Mouse (Mus musculus) midbrain, embryonic 13.5 days (tissue): ENCODE results near the gene Hand2. TPM values are rescaled to one million over a fixed set of nuclear protein-coding genes. Genes with fewer than 3 reads are reported as not detected.
A peak's percentile ranks its signal among the peaks of the same experiment; 100 is the strongest.

ENCODE experiments used
- ATAC-seq: fragments of 200-750 bp; cut with Nextera tagmentation; 2 replicates; pipeline ENCODE4 v1.8.0; 2017; ENCODE audit warnings: mild to moderate bottlenecking, moderate TSS enrichment, moderate library complexity
- H3K27ac ChIP-seq: fragments of 300-500 bp; sonication (generic); 2 replicates; pipeline ENCODE4 v1.5.1; 2015; ENCODE audit warnings: inconsistent platforms, mild to moderate bottlenecking, moderate library complexity
- H3K27me3 ChIP-seq: fragments of 300-500 bp; sonication (generic); 2 replicates; pipeline ENCODE4 v1.6.1; 2015; ENCODE audit warnings: mild to moderate bottlenecking, inconsistent platforms
- H3K36me3 ChIP-seq: fragments of 300-500 bp; sonication (generic); 2 replicates; pipeline ENCODE4 v1.6.1; 2015; ENCODE audit warnings: mild to moderate bottlenecking, inconsistent platforms
- H3K4me1 ChIP-seq: fragments of 300-500 bp; sonication (generic); replicated peaks from 2 replicates; pipeline ENCODE4 v1.6.1; 2015; ENCODE audit warnings: inconsistent platforms
- H3K4me2 ChIP-seq: fragments of 300-500 bp; sonication (generic); replicated peaks from 2 replicates; pipeline ENCODE4 v1.6.1; 2015; ENCODE audit warnings: moderate library complexity, mild to moderate bottlenecking, inconsistent platforms
- H3K4me3 ChIP-seq: fragments of 300-500 bp; sonication (generic); replicated peaks from 2 replicates; pipeline ENCODE4 v1.5.1; 2015; ENCODE audit warnings: mild to moderate bottlenecking, inconsistent platforms
- H3K9ac ChIP-seq: fragments of 300-500 bp; sonication (generic); replicated peaks from 2 replicates; pipeline ENCODE4 v1.6.1; 2015; ENCODE audit warnings: mild to moderate bottlenecking, inconsistent platforms
- H3K9me3 ChIP-seq: fragments of 300-500 bp; sonication (generic); 2 replicates; pipeline ENCODE4 v1.6.1; 2016; ENCODE audit warnings: mild to moderate bottlenecking, inconsistent platforms
- WGBS: fragments of 180-500 bp; shearing (Covaris S2); methylation state at CpG from one replicate; pipeline ENCODE4 v1.1.7; 2015; 5-methylcytosine and 5-hydroxymethylcytosine counted together
- polyA plus RNA-seq: library from polyadenylated mRNA; unstranded; fragments of >200 nt; fragmentation: Nextera tagmentation; extraction: Ambion mirVana; gene quantifications from 2 replicates; pipeline ENCODE4 v1.2.1, GENCODE M21; 2015

Gene Hand2
- polyA plus RNA-seq, 1 experiment from 2014 or later = not detected

DNA sequence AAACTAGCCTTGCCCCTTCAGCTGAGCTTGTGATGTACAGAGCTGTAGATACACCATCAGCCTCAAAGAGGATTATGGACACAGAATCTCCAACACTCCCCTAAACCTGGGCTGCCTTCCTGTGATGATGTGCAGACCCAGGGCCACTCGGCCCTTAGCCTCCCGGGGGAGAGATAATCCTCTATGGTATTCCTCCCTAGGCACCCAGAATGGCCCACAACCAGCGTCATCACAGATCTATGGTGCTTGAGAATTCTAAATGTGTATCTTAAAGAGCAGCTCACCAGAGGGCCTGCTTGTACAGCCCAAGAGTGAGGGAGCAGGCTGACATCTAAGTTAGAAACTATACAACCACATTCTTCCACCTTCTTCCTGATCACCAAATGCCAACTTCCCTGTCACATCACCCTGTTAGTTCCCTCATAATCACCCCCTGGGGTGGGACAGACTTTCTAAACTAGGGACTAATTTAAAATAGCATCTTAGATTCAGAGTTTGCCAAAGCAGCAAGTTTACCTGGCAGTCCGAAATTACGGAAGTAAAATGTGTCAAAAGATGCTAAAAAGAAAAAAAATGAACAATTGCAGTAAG lies 2.8 kb upstream of the Hand2 start:
- Histone ChIP-seq H3K36me3 (no peaks in the 10 kb centered on the region), H3K4me2 (no peak overlapping the region), H3K9ac (no peak overlapping the region), H3K4me1 (peaks cover 16% of the 10 kb centered on the region), H3K9me3 (no peaks in the 10 kb centered on the region), H3K27me3 (peaks cover 98% of the 10 kb centered on the region), H3K4me3 (no peak overlapping the region), H3K27ac (no peak overlapping the region)
- ATAC-seq = no peak
- WGBS = 3% methylated on average over 5 of the region's 5 CpGs

DNA sequence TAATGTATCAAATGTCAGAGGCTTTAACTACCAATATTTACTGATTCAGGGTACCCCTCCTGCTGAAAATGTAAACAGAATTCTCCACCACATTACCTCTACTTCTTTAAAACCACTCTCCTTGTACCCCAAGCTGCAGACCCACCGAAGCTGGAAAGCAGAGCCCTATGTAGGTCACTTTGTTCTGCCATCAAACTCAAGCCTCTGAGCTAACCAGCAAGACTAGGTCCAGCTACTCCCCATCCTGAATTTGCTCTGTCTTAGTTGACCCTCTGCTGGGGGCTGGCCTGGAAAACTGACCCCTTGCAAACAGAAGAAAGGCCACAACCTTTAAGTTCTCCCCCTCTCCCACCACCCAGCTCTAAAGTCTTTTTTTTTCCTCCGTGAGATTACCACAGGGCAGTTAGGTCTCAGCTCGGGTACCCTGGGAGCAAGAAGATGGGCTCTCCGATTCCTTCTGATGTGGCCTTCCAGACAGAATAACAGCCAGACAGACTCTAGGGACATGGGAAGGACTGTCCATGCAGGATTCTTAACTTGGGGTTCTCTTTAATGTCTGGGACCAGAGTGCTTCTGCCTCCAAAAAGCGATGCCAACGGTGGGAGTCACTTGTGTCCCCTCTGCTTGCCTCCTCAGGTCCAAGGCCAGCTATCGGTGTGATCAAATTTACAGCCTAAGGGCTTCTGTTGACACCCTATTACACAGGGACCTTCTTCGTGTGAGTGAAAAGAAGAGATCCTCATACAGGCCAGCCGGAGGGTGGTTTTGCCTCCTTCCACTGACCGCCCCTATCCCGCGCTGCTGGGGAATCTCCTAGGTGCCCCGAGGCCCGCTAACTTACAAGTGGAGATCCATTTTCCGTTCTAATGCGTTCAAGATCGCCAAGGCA lies 1.4 kb upstream of the Hand2 start:
- under 1% methylated on average over 17 of the region's 17 CpGs for WGBS
- ATAC-seq = no peak
- no peaks in the 10 kb centered on the region for H3K36me3 ChIP-seq

GRCm38 (mm10) chr8:57319981-57320585 lies 700 bp upstream of the Hand2 start:
- Histone ChIP-seq H3K27ac (no peak overlapping the region), H3K9ac (no peak overlapping the region), H3K4me2 (no peak overlapping the region), H3K27me3 (peaks cover 96% of the 10 kb centered on the region), H3K4me1 (peaks cover 15% of the 10 kb centered on the region), H3K36me3 (no peaks in the 10 kb centered on the region), H3K9me3 (no peaks in the 10 kb centered on the region), H3K4me3 (no peak overlapping the region)
- WGBS = 1% methylated on average over 22 of the region's 22 CpGs
- no peak for ATAC-seq

More for the DNA sequence above, 1.4 kb upstream of the Hand2 start:
- H3K4me2 ChIP-seq = no peak overlapping the region
- no peaks in the 10 kb centered on the region for H3K9me3 ChIP-seq
- H3K4me3 ChIP-seq = no peak overlapping the region
- H3K27ac ChIP-seq = no peak overlapping the region
- peaks cover 15% of the 10 kb centered on the region for H3K4me1 ChIP-seq
- H3K9ac ChIP-seq = no peak overlapping the region
- H3K27me3 ChIP-seq = peaks cover 97% of the 10 kb centered on the region

DNA sequence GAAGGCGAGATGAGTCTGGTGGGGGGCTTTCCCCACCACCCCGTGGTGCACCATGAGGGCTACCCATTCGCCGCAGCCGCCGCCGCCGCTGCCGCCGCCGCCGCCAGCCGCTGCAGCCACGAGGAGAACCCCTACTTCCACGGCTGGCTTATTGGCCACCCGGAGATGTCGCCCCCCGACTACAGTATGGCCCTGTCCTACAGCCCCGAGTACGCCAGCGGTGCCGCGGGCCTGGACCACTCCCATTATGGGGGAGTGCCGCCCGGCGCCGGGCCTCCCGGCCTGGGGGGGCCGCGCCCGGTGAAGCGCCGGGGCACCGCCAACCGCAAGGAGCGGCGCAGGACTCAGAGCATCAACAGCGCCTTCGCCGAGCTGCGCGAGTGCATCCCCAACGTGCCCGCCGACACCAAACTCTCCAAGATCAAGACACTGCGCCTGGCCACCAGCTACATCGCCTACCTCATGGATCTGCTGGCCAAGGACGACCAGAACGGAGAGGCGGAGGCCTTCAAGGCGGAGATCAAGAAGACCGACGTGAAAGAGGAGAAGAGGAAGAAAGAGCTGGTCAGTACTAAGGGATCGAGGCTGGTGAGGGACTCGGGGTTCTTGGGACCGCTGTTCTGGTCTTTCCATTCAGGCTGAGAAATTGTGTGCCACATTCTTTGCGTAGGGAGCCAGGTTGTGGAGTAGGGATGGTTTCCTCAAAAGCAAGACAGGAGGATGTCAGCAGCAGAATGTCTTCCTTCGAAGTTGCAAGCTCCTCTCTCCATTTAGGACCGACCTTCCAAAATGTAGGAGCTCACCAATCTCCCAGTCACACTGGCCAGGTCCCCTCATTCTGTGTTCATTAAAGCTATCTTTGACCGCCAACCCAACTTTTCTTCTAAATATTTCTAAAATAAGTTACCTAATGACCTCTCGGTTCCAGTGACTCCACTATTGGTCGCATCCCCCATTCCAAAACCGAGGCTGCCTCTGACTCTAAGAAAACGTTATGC lies 1.4 kb downstream of the Hand2 start:
- Histone ChIP-seq H3K9ac (peak overlapping the region; percentile 36; the same call in 1 of the 2 replicates), H3K27ac (no peak overlapping the region), H3K36me3 (no peaks in the 10 kb centered on the region), H3K9me3 (no peaks in the 10 kb centered on the region), H3K4me1 (peaks cover 15% of the 10 kb centered on the region), H3K27me3 (peaks cover 96% of the 10 kb centered on the region), H3K4me3 (peak overlapping the region; percentile 37), H3K4me2 (peak overlapping the region; percentile 58)
- ATAC-seq = peak; percentile 46
- WGBS = under 1% methylated on average over 50 of the region's 64 CpGs

- WGBS = under 1% methylated on average over 31 of the region's 31 CpGs
- Histone ChIP-seq H3K4me2 (no peak overlapping the region), H3K27me3 (peaks cover 96% of the 10 kb centered on the region), H3K36me3 (no peaks in the 10 kb centered on the region), H3K9me3 (no peaks in the 10 kb centered on the region), H3K4me3 (no peak overlapping the region), H3K27ac (no peak overlapping the region), H3K4me1 (peaks cover 16% of the 10 kb centered on the region), H3K9ac (no peak overlapping the region)
- no peak for ATAC-seq
Observed at GRCm38 (mm10) chr8:57322961-57323941, 2.5 kb downstream of the Hand2 start.

DNA sequence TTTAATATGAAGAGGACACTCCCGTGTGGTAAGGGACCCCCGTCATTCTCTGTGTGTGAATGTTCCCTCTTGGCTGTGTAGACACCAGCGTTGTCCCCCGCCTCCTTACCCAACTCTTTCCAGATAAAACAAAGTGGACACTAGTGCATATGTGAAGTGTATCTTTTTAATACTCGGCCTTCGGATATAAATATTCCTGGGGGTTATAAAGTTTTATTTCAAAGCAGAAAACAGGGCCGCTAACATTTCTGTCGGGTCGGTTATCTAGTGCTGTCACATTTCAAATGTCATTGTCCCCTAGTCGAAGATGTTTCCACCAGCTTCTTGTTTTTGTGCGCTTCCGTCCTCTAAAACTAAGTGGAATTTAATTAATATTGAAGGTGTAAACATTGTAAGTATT lies 3.3 kb downstream of the Hand2 start:
- Histone ChIP-seq H3K36me3 (no peaks in the 10 kb centered on the region), H3K4me1 (peaks cover 21% of the 10 kb centered on the region), H3K4me2 (no peak overlapping the region), H3K4me3 (no peak overlapping the region), H3K9me3 (no peaks in the 10 kb centered on the region), H3K27me3 (peaks cover 96% of the 10 kb centered on the region), H3K27ac (no peak overlapping the region), H3K9ac (no peak overlapping the region)
- WGBS = 2% methylated on average over 12 of the region's 12 CpGs
- no peak for ATAC-seq

GRCm38 (mm10) chr8:57324671-57325070 lies 3.9 kb downstream of the Hand2 start:
- H3K27me3 ChIP-seq = peaks cover 96% of the 10 kb centered on the region
- no peak overlapping the region for H3K4me2 ChIP-seq
- no peak for ATAC-seq
- 1% methylated on average over 5 of the region's 5 CpGs for WGBS
- no peak overlapping the region for H3K27ac ChIP-seq
- H3K36me3 ChIP-seq = no peaks in the 10 kb centered on the region
- peaks cover 21% of the 10 kb centered on the region for H3K4me1 ChIP-seq
- H3K9ac ChIP-seq = no peak overlapping the region
- H3K4me3 ChIP-seq = no peak overlapping the region
- H3K9me3 ChIP-seq = no peaks in the 10 kb centered on the region

DNA sequence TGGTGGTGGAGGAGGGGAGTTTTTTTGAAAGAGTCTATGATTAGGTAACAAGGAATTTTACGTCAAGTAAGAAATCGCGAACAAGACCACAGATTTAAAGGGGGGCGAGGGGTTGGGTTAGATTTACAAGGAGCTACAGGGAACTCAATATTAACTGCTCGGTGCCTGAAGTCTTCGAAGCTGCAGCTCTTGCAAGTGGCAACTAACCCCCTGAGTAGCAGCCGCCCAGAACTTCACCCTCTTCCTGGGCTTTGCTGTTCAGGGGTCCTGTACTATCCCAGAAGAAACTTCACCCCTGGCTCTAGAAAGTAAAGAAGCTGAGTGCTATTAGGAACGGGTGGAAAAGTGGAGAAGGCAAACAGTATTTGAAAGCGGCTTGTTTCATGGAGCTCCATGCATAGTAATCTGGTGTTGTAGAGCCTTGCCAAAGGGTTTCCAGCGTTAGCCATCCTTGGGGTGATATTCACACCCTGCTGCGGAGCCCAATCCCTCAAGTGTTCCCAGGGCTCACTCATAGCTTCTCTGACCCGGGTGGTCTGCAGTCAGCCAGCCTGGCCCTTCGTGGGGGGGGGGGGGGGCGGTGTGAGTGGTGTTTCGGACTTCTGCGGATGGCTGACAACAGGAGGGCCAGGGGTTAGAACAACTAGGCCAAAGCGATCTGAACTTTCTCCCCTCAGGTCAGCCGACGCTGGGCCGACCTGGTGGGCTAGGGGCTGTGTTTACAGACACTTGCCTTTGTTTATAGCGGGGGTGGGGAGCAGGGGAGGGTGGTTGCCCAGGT lies 4.5 kb downstream of the Hand2 start:
- no peak overlapping the region for H3K4me3 ChIP-seq
- H3K4me1 ChIP-seq = peaks cover 21% of the 10 kb centered on the region
- ATAC-seq = no peak
- peaks cover 96% of the 10 kb centered on the region for H3K27me3 ChIP-seq
- no peaks in the 10 kb centered on the region for H3K36me3 ChIP-seq
- H3K9me3 ChIP-seq = no peaks in the 10 kb centered on the region
- 1% methylated on average over 21 of the region's 21 CpGs for WGBS
- H3K9ac ChIP-seq = no peak overlapping the region
- no peak overlapping the region for H3K4me2 ChIP-seq
- no peak overlapping the region for H3K27ac ChIP-seq

DNA sequence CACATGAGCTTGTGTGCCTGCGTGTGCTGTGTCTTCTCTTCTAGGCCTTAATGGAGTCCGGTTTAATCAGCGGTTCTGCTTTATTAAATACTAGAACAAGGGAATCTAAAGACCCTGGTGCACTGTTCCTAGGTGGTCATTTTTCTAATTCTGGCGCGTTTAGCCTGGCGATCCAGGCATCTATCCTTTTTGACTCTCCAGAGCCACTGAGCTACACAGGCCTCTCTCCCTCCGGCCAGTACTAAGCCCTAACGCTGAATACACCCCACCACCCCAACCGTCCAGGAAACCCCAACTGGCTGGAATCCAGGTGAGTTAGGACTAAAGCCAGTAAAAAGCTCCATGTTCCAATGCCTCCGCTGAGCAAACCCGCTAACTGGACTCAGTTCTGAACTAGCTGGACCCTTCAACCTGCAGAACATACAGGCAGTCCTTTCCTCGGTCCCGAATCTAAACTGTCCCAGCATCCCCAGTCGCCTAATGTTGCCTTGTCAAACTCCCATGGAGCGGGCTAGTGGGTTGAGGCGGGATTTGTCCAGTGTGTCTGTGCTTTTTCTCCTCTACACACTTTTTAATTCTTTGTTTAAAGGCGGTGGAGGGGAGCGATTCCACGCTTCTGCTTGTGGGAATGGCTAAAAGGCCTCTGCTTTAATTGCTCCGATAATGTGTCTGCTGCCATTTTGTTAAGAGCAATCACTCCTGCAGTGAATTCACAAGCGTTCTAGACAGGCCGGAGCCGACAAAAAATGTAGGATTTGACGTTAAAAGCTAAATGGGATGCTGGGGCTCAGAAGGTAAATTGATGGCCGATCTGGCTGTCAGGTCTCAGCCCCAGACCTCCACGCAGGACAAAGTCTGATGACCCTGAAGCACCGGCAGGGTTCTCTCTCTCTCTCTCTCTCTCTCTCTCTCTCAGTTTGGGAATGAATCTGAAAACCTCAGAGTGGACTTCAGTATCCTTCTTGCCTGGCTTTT lies 5.6 kb downstream of the Hand2 start:
- no peak overlapping the region for H3K4me2 ChIP-seq
- no peak overlapping the region for H3K4me3 ChIP-seq
- H3K9ac ChIP-seq = no peak overlapping the region
- 2% methylated on average over 27 of the region's 27 CpGs for WGBS
- peaks cover 96% of the 10 kb centered on the region for H3K27me3 ChIP-seq
- ATAC-seq = no peak
- no peak overlapping the region for H3K27ac ChIP-seq
- no peaks in the 10 kb centered on the region for H3K36me3 ChIP-seq
- H3K9me3 ChIP-seq = no peaks in the 10 kb centered on the region
- peaks cover 15% of the 10 kb centered on the region for H3K4me1 ChIP-seq
